Mouse (Mus musculus) adrenal gland, adult (tissue): ENCODE results near the gene Lnx2.
A peak's percentile ranks its signal among the peaks of the same experiment; 100 is the strongest.

Experiments used
- DNase-seq, 2 experiments: peaks; one replicate each; pipeline ENCODE4 v3.0.0; 2022 to 2023; ENCODE audit warnings: low spot score in 1 of 2; ENCODE audit not compliant: inconsistent age in 2 of 2

The Lnx2 gene

GRCm38 (mm10) chr5:147021546-147022265, 54.7 kb downstream of the Lnx2 start:
- DNase-seq, result no peak

DNA sequence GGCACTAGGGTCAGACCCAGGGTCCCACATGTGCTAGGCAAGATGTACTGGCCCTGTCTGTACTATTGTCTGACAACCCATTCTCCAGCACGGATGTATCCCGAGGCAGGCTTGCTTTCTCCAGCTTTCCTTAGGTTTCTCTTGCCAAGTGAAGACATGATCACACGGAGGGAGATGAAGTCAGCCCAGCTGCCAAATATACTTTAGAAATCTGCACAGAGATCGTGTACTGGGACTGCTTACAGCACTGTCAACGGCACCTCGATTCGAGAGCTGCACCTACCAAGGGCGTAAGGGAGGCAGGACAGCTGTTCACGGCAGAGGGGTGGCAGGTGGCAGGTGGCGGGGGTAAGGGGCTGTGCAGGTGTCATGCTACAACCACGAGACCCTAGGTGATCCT, 55.8 kb downstream of the Lnx2 start:
- no peak for DNase-seq

GRCm38 (mm10) chr5:147018761-147019160, 57.6 kb downstream of the Lnx2 start:
- peak; percentile 63 to 81 for DNase-seq

DNA sequence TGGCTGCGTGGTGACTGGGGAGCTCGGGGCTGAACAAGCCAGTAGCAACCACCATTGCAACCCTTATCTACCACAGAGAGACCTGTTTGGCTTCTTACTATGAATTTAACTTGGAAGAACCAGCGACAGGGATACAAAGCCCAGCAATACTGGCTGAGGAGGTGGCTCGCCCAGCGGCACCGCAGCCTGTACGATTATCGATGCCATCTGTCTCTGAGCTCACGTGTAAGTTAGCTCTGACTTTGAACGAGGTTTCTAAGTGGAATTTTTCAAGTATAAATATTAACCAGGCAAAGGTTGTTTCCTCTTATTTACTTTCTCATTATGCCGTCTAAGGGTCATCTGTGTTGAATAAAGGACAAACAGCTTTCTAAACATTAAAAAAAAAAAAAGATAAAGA, 58.9 kb downstream of the Lnx2 start:
- no peak for DNase-seq

- no peak for DNase-seq
Measured at GRCm38 (mm10) chr5:147016622-147017021, 59.8 kb downstream of the Lnx2 start.

DNA sequence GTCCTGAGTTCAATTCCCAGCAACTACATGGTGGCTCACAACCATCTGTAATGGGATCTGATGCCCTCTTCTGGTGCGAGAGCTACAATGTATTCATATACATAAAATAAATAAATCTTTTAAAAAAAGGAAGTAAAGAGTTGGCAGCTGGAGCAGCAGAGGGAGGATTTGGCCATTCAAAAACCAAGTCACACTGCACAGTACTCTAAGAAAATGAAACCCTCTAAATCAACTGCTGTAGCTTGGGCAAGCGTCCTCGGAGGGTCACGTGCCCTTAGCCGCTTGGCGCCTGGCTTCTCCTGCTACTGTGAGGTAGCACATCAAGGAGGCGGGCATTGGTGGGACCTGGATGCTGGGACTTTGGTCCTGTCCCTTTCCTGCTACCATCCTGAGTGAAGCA, 61.2 kb downstream of the Lnx2 start:
- DNase-seq, result no peak

GRCm38 (mm10) chr5:147013845-147014244, 62.5 kb downstream of the Lnx2 start:
- no peak for DNase-seq

GRCm38 (mm10) chr5:147011333-147011732, 65.1 kb downstream of the Lnx2 start:
- no peak for DNase-seq

DNA sequence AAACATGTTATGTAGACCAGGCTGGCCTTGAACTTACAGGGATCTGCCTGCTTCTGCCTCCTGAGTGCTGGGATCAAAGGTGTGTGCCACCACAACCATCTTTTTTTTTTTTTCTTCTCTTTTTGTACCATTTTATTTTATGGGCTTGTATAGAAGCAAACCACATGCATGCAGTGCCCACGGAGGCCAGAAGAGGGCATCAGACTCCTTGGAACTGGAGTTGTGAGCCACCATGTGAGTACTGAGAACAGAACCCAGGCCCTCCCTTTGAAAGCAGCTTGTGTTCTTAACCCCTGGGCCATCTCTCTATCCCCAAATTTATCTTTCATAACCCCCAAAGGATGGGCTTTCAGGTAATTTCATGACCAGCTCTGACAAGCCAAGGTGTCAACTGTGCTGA, 73.1 kb downstream of the Lnx2 start:
- no peak for DNase-seq

DNA sequence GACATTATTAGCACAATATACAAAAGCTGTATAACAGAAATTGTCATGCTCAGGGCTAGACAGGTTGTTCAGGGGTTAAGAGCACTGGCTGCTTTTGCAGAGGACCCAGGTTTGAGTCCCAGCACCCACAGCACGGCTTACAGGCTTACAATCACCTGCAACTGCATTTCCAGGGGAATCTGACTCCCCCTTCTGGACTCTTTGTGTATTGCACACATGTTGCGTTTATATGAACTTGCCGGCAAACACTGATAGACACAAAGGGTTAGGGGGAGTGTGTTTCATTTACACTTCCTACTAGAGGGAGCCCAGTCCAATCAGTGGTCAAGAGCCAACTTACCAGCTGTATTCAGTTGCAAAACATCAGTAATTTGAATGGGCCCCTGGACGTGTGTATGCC, 75.1 kb downstream of the Lnx2 start:
- no peak for DNase-seq

- DNase-seq, result no peak
Measured at GRCm38 (mm10) chr5:146998802-146999201, 77.6 kb downstream of the Lnx2 start.

DNA sequence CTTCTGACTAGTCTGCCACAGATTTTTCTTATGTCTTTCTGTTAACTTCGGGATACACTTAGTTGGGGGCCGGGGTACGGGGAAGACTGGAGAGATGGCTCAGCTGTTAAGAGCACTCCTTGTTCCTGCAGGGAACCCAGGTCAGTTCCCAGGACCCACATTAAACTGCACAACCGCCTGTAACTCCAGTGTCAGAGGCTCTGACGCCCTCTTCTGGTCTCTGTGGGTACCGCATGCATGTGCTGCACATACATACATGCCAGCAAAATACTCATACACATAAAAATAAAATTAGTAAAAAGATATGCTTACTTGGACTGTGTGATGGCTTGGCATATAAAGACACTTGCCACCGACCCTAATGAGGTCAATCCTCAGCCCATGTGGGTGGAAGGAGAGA, 79.6 kb downstream of the Lnx2 start:
- no peak for DNase-seq

DNA sequence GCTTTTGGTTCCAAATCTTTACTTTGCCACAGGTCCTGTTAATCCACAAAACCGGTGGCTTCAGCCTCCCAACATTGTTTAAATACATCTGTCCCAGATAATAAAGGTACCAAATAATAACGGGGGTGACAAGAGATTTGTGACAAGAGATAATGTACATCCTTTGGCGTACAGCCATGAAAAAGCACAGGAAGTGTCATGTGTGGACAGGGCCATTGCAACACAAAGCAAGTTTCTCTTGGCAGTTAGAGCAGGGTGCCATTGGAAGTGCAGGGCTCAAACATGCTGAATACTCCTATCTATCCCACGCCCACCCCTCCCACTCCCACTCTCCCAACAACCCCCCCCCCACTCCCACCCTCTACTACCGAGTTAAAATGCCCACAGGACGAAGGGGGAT, 81.4 kb downstream of the Lnx2 start:
- DNase-seq, result no peak

- DNase-seq, result peak; percentile 78 to 89
Measured at GRCm38 (mm10) chr5:146993509-146993908, 82.9 kb downstream of the Lnx2 start.

DNA sequence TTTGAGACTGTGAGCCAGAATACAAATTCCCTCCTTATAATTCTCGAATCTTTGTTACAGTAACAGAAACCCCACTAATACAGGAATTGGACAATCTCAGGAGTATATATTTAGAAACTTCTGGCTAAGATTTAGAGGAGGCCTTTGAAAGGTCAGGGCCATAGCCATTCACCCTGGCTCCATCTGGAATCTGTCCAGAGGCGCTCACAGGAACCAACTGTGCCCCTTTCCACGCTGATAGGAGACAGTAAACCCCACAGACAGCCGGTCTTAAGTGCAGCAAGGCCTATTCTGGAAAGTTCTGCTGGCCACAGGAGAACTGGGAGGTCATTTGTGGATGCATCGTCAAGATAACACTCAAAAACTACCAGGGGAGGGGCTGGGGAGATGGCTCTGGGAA, 87.3 kb downstream of the Lnx2 start:
- peak; percentile 82 to 91 for DNase-seq

DNA sequence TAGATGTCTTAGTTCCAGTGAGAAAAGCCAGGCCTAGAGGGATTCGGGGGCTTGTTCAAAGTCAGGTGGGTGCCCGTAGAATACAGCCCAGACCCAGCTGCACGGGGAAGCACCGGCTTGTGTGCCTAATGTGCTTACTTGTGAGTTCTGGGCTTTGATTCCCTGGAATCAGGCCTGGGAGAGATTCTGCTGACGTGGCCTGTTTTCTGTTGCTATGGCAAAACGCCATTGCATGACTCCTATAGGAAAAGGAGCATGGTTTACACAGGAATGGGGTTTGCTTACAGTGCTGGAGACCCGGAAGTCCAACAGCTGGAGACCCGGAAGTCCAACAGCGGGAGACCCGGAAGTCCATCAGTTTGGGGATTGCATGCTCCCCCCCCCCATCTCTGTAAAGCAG, 88.8 kb downstream of the Lnx2 start:
- DNase-seq, result no peak

- DNase-seq, result no peak
Measured at GRCm38 (mm10) chr5:146985725-146986433, 90.5 kb downstream of the Lnx2 start.

DNA sequence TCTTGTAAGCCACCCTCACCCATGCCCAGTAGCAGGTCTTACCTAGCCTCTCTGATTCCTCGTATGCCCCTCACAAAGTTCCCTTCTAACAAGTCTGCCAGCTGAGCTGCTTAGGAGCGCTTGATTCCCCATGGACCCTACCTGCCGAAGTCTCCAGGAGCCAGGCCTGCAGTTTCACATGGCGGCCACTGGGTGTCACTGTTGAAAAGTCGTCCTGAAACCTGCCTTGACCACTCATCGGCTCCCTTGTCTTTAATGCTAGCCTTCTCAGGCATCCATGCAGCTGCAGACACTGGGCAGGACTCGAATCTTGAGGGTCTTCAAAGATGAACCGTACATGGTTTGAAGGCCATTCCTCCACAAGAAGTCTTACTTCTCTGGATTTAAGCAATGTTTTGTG, 93.2 kb downstream of the Lnx2 start:
- DNase-seq, result peak; percentile 59 to 83

DNA sequence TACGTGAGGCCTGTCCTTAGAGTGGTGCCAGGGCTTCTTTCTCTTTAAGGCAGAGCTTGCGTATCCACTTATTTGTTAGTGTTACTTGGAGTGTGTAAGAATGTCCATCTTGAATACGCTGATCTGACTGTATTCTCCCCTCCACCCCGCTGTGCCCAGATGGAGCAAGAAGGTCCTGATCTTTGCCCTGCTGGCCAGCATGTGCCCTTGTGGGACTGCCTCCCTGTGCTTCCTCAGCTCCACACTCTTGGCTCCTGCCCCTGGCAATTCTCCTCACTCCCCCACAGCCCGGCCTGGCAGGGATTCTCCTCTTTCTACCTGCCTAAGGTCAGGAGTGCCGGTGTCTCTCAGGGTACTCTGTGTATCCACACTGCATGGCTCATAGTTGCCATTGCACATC, 95.0 kb downstream of the Lnx2 start:
- no peak for DNase-seq

GRCm38 (mm10) chr5:146974781-146975123, 101.6 kb downstream of the Lnx2 start:
- no peak for DNase-seq

DNA sequence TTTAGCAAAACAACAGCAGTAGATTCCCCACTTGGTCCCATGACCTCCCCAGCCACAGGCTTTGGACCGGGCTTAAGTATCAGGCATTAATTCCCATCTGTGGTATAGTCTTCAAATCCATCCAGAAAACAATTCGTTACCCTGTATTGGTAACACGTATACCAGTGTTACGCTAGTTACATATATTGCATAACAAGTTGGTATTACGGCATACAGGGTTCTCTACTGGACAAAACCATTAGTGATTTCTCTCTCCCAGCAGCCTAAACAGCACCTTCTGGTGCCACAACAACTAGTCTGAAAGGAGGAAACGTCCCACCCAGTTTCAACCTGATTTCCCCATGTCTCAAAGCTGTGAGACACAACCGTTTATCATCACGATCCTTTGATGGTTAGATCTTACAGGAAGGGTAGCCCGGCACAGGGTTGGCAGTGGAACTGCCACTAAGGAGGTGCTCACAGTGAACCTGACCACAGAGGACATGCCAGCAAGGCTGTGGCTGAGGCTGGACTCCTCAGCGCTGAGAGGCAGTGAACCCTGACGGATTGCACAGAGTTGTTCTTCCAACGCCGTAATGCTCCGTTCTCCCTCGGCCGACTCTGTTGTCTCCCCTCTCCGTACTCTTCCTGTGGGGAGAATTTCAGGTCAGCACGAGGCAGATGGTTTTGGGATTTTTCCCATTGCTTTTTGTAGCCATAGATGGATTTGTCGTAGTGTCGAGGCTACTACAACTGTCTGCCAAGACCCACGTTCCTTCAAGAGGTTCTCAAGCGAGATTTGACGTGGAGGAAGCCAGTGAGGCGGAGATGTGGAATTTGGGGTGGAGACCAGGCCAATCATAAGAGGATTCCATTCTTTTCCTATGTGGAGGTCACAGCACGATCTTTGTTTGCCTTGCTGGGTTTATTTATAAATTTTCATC, 102.3 kb downstream of the Lnx2 start:
- no peak for DNase-seq

- DNase-seq, result no peak
Measured at GRCm38 (mm10) chr5:146973353-146973752, 103.0 kb downstream of the Lnx2 start.
